Mouse (Mus musculus) intestine, embryonic 14.5 days (tissue): ENCODE results near the gene Ccdc88c. TPM values are rescaled to one million over a fixed set of nuclear protein-coding genes. Genes with fewer than 3 reads are reported as not detected.

ENCODE experiments used
- ATAC-seq: fragments of 200-750 bp; cut with Nextera tagmentation; replicated peaks from 2 replicates; pipeline ENCODE4 v1.8.0; 2017; ENCODE audit warnings: low read depth, moderate number of reproducible peaks, moderate TSS enrichment, moderate library complexity; ENCODE audit not compliant: low FRiP score, low TSS enrichment
- DNase-seq: peaks from one replicate; pipeline ENCODE4 v3.0.0-alpha.2; 2018; ENCODE audit warnings: low spot score
- H3K27ac ChIP-seq: fragments of 300-500 bp; sonication (generic); 2 replicates; pipeline ENCODE4 v1.5.1; 2014; ENCODE audit warnings: low read depth, mild to moderate bottlenecking, control low read depth
- H3K27me3 ChIP-seq: fragments of 300-500 bp; sonication (generic); replicated peaks from 2 replicates; pipeline ENCODE4 v1.6.1; 2014; ENCODE audit warnings: low read length, control low read depth; ENCODE audit not compliant: control insufficient read depth, insufficient read depth
- H3K36me3 ChIP-seq: fragments of 300-500 bp; sonication (generic); 2 replicates; pipeline ENCODE4 v1.6.1; 2014; ENCODE audit warnings: low read length, control low read depth; ENCODE audit not compliant: control insufficient read depth, insufficient read depth
- H3K4me1 ChIP-seq: fragments of 300-500 bp; sonication (generic); replicated peaks from 2 replicates; pipeline ENCODE4 v1.6.1; 2014; ENCODE audit warnings: low read length, control low read depth, mixed read lengths; ENCODE audit not compliant: control insufficient read depth, insufficient read depth
- H3K4me2 ChIP-seq: fragments of 300-500 bp; sonication (generic); 2 replicates; pipeline ENCODE4 v1.6.1; 2014; ENCODE audit warnings: low read length
- H3K4me3 ChIP-seq: fragments of 300-500 bp; sonication (generic); 2 replicates; pipeline ENCODE4 v1.5.1; 2014; ENCODE audit warnings: low read depth, low read length, control low read depth, mixed read lengths
- H3K9ac ChIP-seq: fragments of 300-500 bp; sonication (generic); 2 replicates; pipeline ENCODE4 v1.6.1; 2014; ENCODE audit warnings: mild to moderate bottlenecking, low read length
- H3K9me3 ChIP-seq: fragments of 300-500 bp; sonication (generic); 2 replicates; pipeline ENCODE4 v1.6.1; 2016; ENCODE audit warnings: low read length, control low read depth; ENCODE audit not compliant: control insufficient read depth
- WGBS: fragments of 180-500 bp; shearing (Covaris S2); extraction: QIAGEN DNeasy Blood & Tissue Kit; methylation state at CpG from one replicate; pipeline ENCODE4 v1.1.7; 2014; 5-methylcytosine and 5-hydroxymethylcytosine counted together
- polyA plus RNA-seq: library from polyadenylated mRNA; unstranded; fragments of >200 nt; fragmentation: Nextera tagmentation; extraction: Ambion mirVana; gene quantifications from 2 replicates; pipeline ENCODE4 v1.2.1, GENCODE M21; 2014

Gene Ccdc88c
- polyA plus RNA-seq, 1 experiment from 2014 or later: 15.2 TPM

DNA sequence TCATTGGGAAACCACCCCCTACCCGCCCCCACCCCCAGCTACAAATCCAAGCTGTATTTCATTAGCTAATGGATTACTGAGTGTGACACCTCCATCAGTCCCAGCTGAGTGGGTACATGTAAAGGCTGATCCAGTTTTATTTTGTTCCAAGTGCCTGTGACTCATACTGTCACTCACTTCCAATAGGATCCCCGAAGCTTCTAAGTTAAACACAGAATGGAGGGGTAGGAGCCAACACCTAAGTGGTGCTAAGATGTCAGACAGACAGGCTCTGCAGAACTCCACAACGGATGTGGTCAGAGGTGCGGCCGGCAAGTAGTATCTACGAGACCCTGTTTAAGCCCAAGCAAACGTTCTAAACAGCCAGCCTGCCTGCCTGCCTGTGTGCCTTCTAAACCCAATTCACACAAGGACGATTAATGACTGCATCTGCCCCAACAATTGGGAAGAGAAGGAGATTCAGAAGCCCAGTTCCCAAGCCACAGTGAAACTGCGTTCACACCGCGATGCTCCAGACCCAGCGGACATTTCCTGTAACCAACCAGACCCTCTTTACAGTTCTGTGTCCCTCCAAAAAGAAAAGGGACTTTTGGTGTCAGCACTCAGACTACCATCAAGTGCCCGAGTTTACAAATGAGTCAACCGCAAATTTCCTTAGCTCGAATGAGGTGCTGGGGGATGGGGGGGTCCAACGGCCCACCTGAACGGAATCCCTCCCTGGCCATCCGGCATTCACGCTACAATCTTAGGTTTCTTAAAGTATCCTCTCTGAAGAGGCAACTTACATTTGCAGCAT, 1.2 kb downstream of the Ccdc88c start:
- Histone ChIP-seq H3K36me3 (0 out of 2 replicates have a peak, but pooled peaks cover 2% of the 10 kb centered on the region), H3K9me3 (no peaks in the 10 kb centered on the region), H3K27ac (no peak overlapping the region), H3K4me1 (0 out of 2 replicates have a peak, but pooled peaks cover 4% of the 10 kb centered on the region), H3K4me2 (peak overlapping the region; percentile 84), H3K27me3 (0 out of 2 replicates have a peak, but pooled peaks cover 12% of the 10 kb centered on the region), H3K4me3 (peak overlapping the region; percentile 76), H3K9ac (peak overlapping the region; percentile 60)
- ATAC-seq (no peak), DNase-seq (no peak)
- 3% methylated on average over 19 of the region's 19 CpGs for WGBS

DNA sequence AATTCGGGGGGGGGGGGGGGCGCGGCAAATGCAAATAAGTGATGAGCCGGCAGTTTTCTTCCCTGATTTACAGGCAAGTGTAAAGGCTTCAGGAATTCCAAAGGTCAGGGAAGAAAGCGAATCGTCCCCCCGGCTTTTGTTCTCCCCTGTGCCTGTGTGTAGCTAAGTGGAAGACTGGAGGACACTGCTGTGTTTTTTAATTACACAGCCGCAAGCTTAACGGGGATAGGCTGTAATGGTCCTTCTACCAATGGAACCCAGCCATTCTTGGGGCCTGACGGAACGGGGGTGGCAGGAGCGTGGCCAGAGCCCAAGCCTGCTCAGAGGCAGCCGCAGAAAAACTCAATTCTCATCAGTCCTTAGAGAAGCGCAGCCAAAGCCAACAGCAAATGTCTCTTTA, 1.9 kb downstream of the Ccdc88c start:
- WGBS: 11% methylated on average over 14 of the region's 14 CpGs
- no peaks in the 10 kb centered on the region for H3K9me3 ChIP-seq
- peak overlapping the region; percentile 84 for H3K4me2 ChIP-seq
- H3K36me3 ChIP-seq: peaks cover 2% of the 10 kb centered on the region; the same call in 1 of the 2 replicates
- peak; percentile 52 for DNase-seq
- H3K9ac ChIP-seq: peak overlapping the region; percentile 32; the same call in 1 of the 2 replicates
- peak overlapping the region; percentile 76 for H3K4me3 ChIP-seq
- 0 out of 2 replicates have a peak, but pooled peaks cover 12% of the 10 kb centered on the region for H3K27me3 ChIP-seq
- ATAC-seq: no peak
- H3K4me1 ChIP-seq: 0 out of 2 replicates have a peak, but pooled peaks cover 4% of the 10 kb centered on the region
- no peak overlapping the region for H3K27ac ChIP-seq

DNA sequence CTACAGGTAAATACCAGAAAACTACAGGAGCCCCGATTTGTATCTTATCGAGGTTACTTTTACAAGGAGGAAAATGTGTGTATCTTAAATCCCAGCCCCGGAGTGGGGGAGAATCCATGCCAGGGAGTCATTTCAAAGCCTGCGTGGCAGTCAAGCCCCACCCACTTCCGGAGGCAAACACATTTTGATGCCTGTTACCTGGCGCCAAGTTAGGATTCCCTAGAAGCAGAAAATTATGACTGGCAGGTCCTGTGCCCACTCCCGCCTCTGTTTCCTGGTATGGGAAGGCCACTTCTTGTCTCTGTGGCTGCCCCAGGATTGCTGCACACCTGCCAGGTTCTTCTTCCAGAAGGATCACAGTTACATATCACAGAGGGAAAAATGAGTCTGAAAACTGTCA, 2.3 kb downstream of the Ccdc88c start:
- ATAC-seq: no peak
- H3K4me1 ChIP-seq: 0 out of 2 replicates have a peak, but pooled peaks cover 4% of the 10 kb centered on the region
- WGBS: 54% methylated on average over 7 of the region's 7 CpGs
- peak overlapping the region; percentile 84 for H3K4me2 ChIP-seq
- H3K36me3 ChIP-seq: peaks cover 2% of the 10 kb centered on the region; the same call in 1 of the 2 replicates
- H3K9ac ChIP-seq: no peak overlapping the region
- H3K9me3 ChIP-seq: no peaks in the 10 kb centered on the region
- 0 out of 2 replicates have a peak, but pooled peaks cover 12% of the 10 kb centered on the region for H3K27me3 ChIP-seq
- no peak overlapping the region for H3K27ac ChIP-seq
- DNase-seq: peak; percentile 59
- H3K4me3 ChIP-seq: no peak overlapping the region

DNA sequence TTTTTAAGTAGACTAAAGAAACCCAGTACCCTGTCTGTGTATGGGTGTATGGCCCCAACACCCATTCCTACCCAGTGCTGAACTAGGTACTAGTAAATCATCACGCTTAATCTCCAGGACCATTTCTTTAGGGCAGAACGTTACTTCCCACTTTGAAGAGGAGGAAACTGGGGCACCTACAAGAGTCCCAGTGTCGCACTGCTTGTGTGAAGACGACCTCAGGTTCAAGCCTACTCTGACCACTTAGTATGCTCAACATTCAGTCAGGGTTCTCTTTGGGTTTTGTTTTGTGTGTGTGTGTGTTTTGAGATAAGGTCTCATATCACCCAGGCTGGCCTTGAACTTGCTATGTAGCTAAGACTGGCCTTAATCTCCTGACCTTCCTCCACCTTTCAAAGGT, 2.8 kb downstream of the Ccdc88c start:
- Histone ChIP-seq H3K27ac (no peak overlapping the region), H3K9ac (no peak overlapping the region), H3K27me3 (0 out of 2 replicates have a peak, but pooled peaks cover 12% of the 10 kb centered on the region), H3K4me1 (0 out of 2 replicates have a peak, but pooled peaks cover 4% of the 10 kb centered on the region), H3K36me3 (peaks cover 2% of the 10 kb centered on the region; the same call in 1 of the 2 replicates), H3K9me3 (no peaks in the 10 kb centered on the region), H3K4me3 (no peak overlapping the region), H3K4me2 (peak overlapping the region; percentile 84)
- ATAC-seq (no peak), DNase-seq (no peak)
- 77% methylated on average over 4 of the region's 4 CpGs for WGBS

DNA sequence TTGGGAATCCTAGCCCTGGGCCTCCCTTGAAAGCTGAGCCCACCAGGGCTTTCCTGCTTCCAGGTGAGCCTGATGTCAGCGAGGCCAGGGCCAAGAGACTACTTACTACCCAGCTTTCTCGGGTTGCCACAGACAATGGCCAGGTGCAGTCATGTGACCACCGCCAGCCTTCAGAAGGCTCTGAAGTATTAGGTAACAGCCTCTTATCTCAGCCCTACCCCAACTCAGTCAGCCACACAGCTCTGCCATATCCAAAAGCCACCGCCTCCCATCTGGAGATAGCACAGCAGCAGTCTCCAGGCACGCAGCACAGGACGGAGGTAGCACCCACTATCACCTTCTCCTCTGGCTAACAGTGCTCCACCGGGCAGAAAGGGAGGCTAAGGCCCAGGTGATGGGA, 3.5 kb downstream of the Ccdc88c start:
- H3K9me3 ChIP-seq: no peaks in the 10 kb centered on the region
- H3K27me3 ChIP-seq: 0 out of 2 replicates have a peak, but pooled peaks cover 12% of the 10 kb centered on the region
- H3K4me1 ChIP-seq: 0 out of 2 replicates have a peak, but pooled peaks cover 4% of the 10 kb centered on the region
- peak; percentile 67 for ATAC-seq
- H3K27ac ChIP-seq: no peak overlapping the region
- peaks cover 2% of the 10 kb centered on the region; the same call in 1 of the 2 replicates for H3K36me3 ChIP-seq
- no peak overlapping the region for H3K9ac ChIP-seq
- no peak overlapping the region for H3K4me3 ChIP-seq
- H3K4me2 ChIP-seq: peak overlapping the region; percentile 84; the same call in 1 of the 2 replicates
- peak; percentile 71 for DNase-seq
- WGBS: 47% methylated on average over 7 of the region's 7 CpGs

DNA sequence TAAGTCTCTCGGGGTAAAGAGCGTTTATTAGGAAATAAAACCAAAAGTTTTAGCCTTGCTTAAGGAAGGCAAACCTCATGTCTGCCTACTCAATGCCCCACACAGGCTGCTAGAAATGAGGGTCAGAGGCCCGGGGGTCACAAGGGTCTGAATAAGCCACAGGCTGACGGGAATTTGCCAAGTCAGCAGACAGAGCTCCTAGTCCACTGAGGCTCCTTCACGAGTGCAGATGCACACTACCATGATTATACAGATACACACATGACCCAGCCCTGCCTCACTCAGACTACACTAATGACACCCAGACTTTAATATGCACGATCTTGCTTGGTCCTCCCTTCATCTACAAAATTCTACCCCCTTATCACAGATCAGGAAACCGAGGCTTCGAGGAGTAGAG, 4.0 kb downstream of the Ccdc88c start:
- Histone ChIP-seq H3K36me3 (peaks cover 2% of the 10 kb centered on the region; the same call in 1 of the 2 replicates), H3K4me1 (0 out of 2 replicates have a peak, but pooled peaks cover 4% of the 10 kb centered on the region), H3K4me2 (no peak overlapping the region), H3K27ac (no peak overlapping the region), H3K9me3 (no peaks in the 10 kb centered on the region), H3K27me3 (0 out of 2 replicates have a peak, but pooled peaks cover 12% of the 10 kb centered on the region), H3K9ac (no peak overlapping the region), H3K4me3 (no peak overlapping the region)
- no peak for DNase-seq
- ATAC-seq: no peak
- WGBS: 71% methylated on average over 8 of the region's 8 CpGs

DNA sequence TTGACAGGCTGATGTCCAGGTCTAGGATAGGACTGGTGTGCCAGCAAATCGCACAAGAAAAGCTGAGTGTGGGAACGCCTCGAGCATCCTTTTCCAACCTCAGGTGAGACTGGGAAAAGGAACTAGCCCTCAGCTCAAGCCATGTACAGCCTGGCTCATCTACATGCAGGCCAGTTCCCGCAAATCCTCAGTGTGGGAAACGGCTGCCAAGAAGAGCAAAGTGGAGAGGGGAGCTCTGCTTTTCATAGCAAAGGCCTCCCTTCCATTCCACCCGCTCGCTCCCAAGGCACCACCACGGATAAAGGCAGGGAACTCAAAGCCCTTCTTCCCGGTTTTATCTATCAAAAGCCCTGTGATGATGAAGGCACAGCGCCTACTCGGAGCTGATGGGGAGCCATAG, 5.7 kb downstream of the Ccdc88c start:
- H3K4me1 ChIP-seq: peaks cover 12% of the 10 kb centered on the region; the same call in 1 of the 2 replicates
- H3K4me3 ChIP-seq: no peak overlapping the region
- DNase-seq (peak; percentile 48), ATAC-seq (no peak)
- no peaks in the 10 kb centered on the region for H3K9me3 ChIP-seq
- H3K27me3 ChIP-seq: 0 out of 2 replicates have a peak, but pooled peaks cover 12% of the 10 kb centered on the region
- no peak overlapping the region for H3K9ac ChIP-seq
- H3K27ac ChIP-seq: no peak overlapping the region
- no peak overlapping the region for H3K4me2 ChIP-seq
- H3K36me3 ChIP-seq: peaks cover 2% of the 10 kb centered on the region; the same call in 1 of the 2 replicates
- 80% methylated on average over 11 of the region's 11 CpGs for WGBS

DNA sequence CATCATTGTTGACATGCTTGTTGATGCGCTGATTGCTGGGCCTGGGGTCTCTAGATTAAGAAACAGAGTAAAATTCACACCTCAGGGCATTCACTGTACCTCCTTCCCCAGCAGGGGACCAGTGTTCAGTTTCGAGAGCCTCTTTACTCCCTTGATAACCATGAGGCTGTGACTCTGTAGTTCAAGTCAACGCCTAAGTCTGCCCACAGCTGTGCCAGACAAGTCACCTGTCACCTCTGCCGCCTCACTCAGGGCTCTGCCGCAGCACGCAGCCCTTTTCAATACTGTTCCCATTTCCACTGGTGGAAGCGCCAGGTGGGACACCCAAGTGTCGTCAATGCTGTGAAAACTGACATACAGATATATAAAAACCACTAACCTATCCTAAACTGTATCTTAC, 6.5 kb downstream of the Ccdc88c start:
- Histone ChIP-seq H3K4me3 (no peak overlapping the region), H3K27me3 (0 out of 2 replicates have a peak, but pooled peaks cover 7% of the 10 kb centered on the region), H3K27ac (no peak overlapping the region), H3K36me3 (peaks cover 2% of the 10 kb centered on the region; the same call in 1 of the 2 replicates), H3K9me3 (no peaks in the 10 kb centered on the region), H3K4me1 (peaks cover 18% of the 10 kb centered on the region; the same call in 1 of the 2 replicates), H3K4me2 (no peak overlapping the region), H3K9ac (no peak overlapping the region)
- WGBS: 93% methylated on average over 8 of the region's 8 CpGs
- DNase-seq: no peak
- no peak for ATAC-seq
